Mouse (Mus musculus): ENCODE data around the gene Gpx3. TPM values are rescaled to one million over a fixed set of nuclear protein-coding genes. Genes with fewer than 3 reads are reported as not detected.
A peak's percentile ranks its signal among the peaks of the same experiment; 100 is the strongest.

Gene Gpx3
- polyA plus RNA-seq, 1 experiment from 2014 or later = 1,215 TPM

DNA sequence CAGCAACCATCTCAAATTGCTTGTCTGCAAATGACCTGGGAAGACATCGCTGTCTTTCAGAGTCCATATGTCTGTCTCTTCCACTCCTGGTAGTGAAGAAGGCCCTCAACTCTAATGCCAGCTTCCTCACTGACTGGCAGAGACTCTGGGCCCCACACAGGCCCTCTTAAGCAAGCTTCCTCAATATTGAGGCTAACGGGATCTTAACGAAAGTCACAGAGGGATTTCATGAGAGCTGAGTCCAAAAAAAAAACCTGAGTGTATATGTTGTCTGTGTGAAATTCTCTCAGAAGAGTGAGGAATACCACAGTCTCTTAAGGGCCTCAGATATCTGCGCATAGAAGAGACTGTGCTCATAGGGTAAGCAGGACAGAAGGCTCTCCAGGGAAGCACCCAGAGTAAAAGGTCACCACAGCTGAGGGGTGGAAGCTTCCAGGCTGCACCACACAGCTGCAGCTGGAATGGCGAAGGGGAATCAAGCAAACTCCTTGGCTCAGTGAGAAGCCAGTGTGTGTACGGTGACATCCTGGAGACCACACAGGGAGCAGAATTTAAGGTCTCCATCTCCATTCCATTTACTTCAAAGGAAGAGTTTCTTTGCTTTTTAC lies 18.8 kb downstream of the Gpx3 start:
- no peaks in the 10 kb centered on the region for H3K27me3 ChIP-seq
- ChIA-PET CTCF (interaction anchor here (0.9 to 1.5 kb wide), 3 partner anchors 10 to 63 kb away, joined by 3 to 4 read pairs (median 3); partner anchors contain the start of gene Gpx3), POLR2A (interaction anchor here (0.6 to 1.3 kb wide), 3 partner anchors 18 to 106 kb away, joined by 3 read pairs; no protein-coding TSS in a partner anchor)
- ATAC-seq (no peak), DNase-seq (ENCODE audit: low read depth, low spot score) (no peak)
- TF ChIP-seq CTCF (IDR thresholded peaks at IDR 0.05) = no peak
- in situ Hi-C loops (cut with MboI; ENCODE audit: low pct_unique_long_range_greater_than_20kb) = loop anchor here (5.0 kb wide), 1 partner anchor 34 kb away; no protein-coding TSS in a partner anchor

DNA sequence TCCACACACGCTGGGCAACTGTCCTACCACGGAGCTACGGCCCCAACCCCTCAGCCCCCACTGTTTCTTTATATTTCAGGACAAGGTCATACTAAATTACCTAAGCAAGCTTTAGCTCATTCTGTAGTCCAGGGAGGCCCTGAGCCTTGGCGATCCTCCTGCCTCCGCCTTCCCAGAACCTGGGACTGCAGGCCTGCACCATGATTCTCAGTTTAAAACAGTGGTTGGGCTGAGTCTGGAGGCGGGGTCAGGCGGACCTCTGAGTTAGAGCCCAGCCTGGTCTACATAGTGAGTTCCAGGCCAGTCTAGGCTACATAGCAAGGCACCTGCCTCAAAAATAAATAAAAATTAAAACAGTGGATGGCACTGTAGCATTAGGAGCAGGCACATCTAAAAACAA lies 19.5 kb downstream of the Gpx3 start:
- no peak for TF ChIP-seq CTCF (IDR thresholded peaks at IDR 0.05)
- in situ Hi-C loops (cut with MboI; ENCODE audit: low pct_unique_long_range_greater_than_20kb) = loop anchor here (5.0 kb wide), 1 partner anchor 34 kb away; no protein-coding TSS in a partner anchor
- ATAC-seq (peak; percentile 27), DNase-seq (ENCODE audit: low read depth, low spot score) (no peak)
- ChIA-PET CTCF (interaction anchor here (0.8 to 1.0 kb wide), 3 partner anchors 9 to 38 kb away, joined by 3 read pairs; no protein-coding TSS in a partner anchor), POLR2A (interaction anchor here (1.3 kb wide), 1 partner anchor 19 kb away, joined by 3 read pairs; no protein-coding TSS in a partner anchor)
- H3K27me3 ChIP-seq = no peaks in the 10 kb centered on the region

DNA sequence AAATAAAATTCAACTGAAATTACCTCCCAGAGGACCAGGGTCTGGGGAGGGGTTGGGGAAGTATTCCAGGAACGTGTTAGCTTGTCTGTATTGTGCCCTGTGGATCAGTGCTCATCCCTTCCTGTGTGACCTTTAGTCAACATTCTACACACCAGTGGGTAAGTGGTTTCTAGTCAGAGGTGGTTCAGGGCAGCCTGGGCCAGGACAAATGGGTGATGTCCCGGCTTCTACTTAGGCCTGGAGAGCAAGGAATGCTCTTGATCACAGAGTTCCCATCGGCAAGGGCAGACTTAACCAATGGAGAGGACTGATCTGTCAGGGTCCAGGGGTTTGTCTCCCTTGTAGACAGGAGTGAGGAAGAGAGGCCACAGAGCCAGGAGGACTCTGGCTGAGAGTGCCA lies 20.2 kb downstream of the Gpx3 start:
- no peak for TF ChIP-seq CTCF (IDR thresholded peaks at IDR 0.05)
- in situ Hi-C loops (cut with MboI; ENCODE audit: low pct_unique_long_range_greater_than_20kb) = loop anchor here (5.0 kb wide), 1 partner anchor 35 kb away; no protein-coding TSS in a partner anchor
- ATAC-seq (no peak), DNase-seq (ENCODE audit: low read depth, low spot score) (no peak)
- ChIA-PET POLR2A (interaction anchor here (1.3 kb wide), 1 partner anchor 19 kb away, joined by 3 read pairs; no protein-coding TSS in a partner anchor), CTCF (interaction anchor here (0.8 to 1.3 kb wide), 4 partner anchors 9 to 39 kb away, joined by 3 read pairs; no protein-coding TSS in a partner anchor)
- H3K27me3 ChIP-seq = no peaks in the 10 kb centered on the region

DNA sequence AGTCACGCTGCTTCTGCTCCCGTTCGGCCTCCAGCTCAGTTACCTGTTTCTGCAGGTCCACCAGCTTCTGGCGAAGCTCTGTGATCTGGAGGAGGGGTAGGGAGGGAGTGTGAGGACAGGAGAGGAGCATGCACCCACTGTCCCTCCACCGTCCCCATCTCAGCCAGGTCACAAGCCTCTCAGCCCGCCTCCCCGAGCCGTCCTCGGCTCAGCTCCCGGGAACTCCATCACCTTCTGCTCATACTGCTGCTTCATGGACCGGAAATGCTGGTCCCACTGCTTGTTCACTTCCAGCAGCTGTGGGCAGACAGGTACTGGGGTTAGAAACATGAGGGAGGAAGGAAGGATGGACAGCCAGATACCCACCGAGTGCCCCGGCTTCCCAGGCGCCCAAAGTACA lies 21.9 kb downstream of the Gpx3 start:
- H3K27me3 ChIP-seq = no peaks in the 10 kb centered on the region
- no peak for DNase-seq (ENCODE audit: low read depth, low spot score)
- in situ Hi-C loops (cut with MboI; ENCODE audit: low pct_unique_long_range_greater_than_20kb) = loop anchor here (5.0 kb wide), 1 partner anchor 37 kb away; no protein-coding TSS in a partner anchor
- no peak for TF ChIP-seq CTCF (IDR thresholded peaks at IDR 0.05)
- no peak for ATAC-seq
- CTCF ChIA-PET = interaction anchor here (0.9 to 1.3 kb wide), 4 partner anchors 17 to 44 kb away, joined by 3 to 4 read pairs (median 3); no protein-coding TSS in a partner anchor
- POLR2A ChIA-PET = interaction anchor here (0.6 to 1.2 kb wide), 3 partner anchors 13 to 38 kb away, joined by 3 to 4 read pairs (median 3); no protein-coding TSS in a partner anchor

DNA sequence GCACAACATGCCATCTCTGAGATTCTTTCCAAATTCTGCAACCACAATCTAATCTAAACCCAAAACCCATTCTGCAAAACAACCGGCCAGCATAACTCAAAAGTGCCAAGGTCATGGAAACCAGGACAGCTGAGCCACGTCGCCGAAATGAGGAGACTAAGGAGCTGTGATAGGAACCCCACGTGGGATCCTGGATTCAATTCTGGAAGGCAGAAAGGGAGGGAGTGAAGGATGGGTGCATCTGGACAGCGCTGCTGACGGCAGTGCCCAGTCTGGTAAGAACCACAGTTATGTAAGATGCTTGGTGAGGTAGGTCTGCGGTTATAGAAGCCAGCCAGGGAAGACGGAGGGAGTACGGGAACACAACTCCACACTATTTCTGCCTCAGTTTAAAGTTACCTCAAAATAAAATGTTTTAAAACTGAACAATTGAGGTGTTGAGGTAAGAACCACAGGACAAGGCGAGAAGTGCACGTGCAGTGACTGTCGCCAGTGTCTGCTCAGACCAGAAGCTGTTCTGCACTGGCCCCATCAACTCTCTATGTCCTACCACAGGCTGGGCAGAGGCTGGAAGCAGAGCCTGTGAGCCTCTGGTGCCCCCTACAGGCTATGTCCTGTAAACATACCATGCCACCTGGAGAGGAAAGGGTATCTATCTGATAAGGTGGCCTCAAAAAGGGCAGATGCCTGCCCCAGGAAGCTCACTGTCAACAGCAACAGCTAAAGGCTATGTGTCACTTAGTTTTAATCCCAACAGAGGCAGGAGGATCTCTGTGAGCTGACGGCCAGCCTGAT lies 25.3 kb downstream of the Gpx3 start:
- no peaks in the 10 kb centered on the region for H3K27me3 ChIP-seq
- TF ChIP-seq CTCF (IDR thresholded peaks at IDR 0.05) = peak; percentile 94
- DNase-seq (ENCODE audit: low read depth, low spot score) (no peak), ATAC-seq (peak; percentile 62)
- ChIA-PET CTCF (interaction anchor here (1.0 to 5.6 kb wide), 13 partner anchors 8 to 68 kb away, joined by 3 to 91 read pairs (median 4); no protein-coding TSS in a partner anchor), POLR2A (interaction anchor here (0.5 to 1.3 kb wide), 8 partner anchors 9 to 61 kb away, joined by 3 to 5 read pairs (median 4); no protein-coding TSS in a partner anchor)
- in situ Hi-C loops (cut with MboI; ENCODE audit: low pct_unique_long_range_greater_than_20kb) = no loop called here

DNA sequence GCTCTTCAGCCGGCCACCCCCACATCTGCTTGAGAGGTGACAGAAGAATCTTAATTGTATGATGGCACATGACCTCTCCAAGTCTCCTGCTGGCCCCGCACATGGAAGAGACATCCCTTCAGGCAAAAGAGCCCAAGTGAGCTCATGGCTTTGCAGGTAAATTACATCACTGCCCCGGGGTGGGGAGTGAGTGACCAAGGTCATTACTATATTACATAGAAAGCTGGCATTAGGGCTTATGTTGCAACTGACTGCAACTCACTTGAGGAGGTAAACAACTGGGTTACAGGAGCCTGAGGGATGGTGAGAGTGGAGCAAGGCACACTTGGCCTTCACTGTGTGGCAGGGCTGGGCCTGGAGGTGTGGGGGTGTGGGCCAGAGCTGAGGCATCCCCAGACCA lies 26.0 kb downstream of the Gpx3 start:
- in situ Hi-C loops (cut with MboI; ENCODE audit: low pct_unique_long_range_greater_than_20kb) = no loop called here
- no peak for TF ChIP-seq CTCF (IDR thresholded peaks at IDR 0.05)
- no peak for DNase-seq (ENCODE audit: low read depth, low spot score)
- POLR2A ChIA-PET = interaction anchor here (0.5 to 1.3 kb wide), 8 partner anchors 9 to 61 kb away, joined by 3 to 5 read pairs (median 3); no protein-coding TSS in a partner anchor
- no peaks in the 10 kb centered on the region for H3K27me3 ChIP-seq
- CTCF ChIA-PET = interaction anchor here (1.0 to 5.6 kb wide), 13 partner anchors 9 to 69 kb away, joined by 3 to 91 read pairs (median 4); no protein-coding TSS in a partner anchor
- ATAC-seq = no peak

DNA sequence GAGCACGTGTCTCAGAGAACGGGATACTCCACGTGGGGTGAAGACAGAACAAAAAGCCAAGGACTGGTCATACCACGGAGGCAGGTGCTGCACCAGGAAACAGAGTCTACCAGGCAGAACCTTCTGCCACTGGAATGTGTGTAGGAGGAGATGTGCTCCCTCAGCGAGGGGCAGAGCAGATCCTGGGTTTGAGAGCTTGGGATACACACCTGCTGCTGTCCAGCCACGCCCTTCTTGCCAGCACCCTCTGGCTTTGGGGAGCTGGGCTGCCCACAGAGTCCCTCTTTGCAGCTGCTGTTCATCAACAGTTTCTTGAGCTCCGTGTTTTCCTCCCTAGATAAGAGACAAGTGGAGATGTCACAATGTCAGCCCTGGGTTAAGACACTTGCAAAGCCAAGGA lies 26.6 kb downstream of the Gpx3 start:
- ATAC-seq (no peak), DNase-seq (ENCODE audit: low read depth, low spot score) (no peak)
- POLR2A ChIA-PET = interaction anchor here (0.8 to 1.2 kb wide), 3 partner anchors 44 to 56 kb away, joined by 3 to 4 read pairs (median 3); no protein-coding TSS in a partner anchor
- CTCF ChIA-PET = interaction anchor here (0.8 to 5.6 kb wide), 13 partner anchors 9 to 110 kb away, joined by 3 to 91 read pairs (median 5); no protein-coding TSS in a partner anchor
- in situ Hi-C loops (cut with MboI; ENCODE audit: low pct_unique_long_range_greater_than_20kb) = no loop called here
- H3K27me3 ChIP-seq = no peaks in the 10 kb centered on the region
- no peak for TF ChIP-seq CTCF (IDR thresholded peaks at IDR 0.05)

DNA sequence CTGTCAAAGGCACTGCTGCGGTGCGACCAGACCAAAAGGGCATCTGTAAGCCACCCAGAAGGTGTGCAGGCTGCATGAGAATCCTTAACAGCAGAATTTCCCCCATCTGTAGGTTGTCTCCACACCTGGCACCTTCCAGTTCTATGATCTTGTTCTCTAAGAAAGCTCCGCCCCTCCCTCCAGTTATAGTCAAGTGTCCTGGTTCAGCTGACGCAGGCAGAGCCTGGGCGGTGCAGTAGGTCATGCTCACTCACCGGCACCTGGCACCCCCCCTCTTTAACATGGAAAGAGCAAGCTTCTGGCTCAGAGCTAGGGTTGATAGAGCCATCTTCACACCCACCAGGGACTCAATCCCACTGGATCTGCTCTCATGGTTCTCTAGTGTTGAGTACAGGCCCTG lies 27.0 kb downstream of the Gpx3 start:
- ATAC-seq (no peak), DNase-seq (ENCODE audit: low read depth, low spot score) (no peak)
- CTCF ChIA-PET = interaction anchor here (0.8 to 5.6 kb wide), 8 partner anchors 33 to 110 kb away, joined by 3 to 91 read pairs (median 4); no protein-coding TSS in a partner anchor
- H3K27me3 ChIP-seq = no peaks in the 10 kb centered on the region
- in situ Hi-C loops (cut with MboI; ENCODE audit: low pct_unique_long_range_greater_than_20kb) = no loop called here
- no peak for TF ChIP-seq CTCF (IDR thresholded peaks at IDR 0.05)
- POLR2A ChIA-PET = interaction anchor here (0.8 to 1.2 kb wide), 2 partner anchors 44 to 49 kb away, joined by 3 read pairs; no protein-coding TSS in a partner anchor

DNA sequence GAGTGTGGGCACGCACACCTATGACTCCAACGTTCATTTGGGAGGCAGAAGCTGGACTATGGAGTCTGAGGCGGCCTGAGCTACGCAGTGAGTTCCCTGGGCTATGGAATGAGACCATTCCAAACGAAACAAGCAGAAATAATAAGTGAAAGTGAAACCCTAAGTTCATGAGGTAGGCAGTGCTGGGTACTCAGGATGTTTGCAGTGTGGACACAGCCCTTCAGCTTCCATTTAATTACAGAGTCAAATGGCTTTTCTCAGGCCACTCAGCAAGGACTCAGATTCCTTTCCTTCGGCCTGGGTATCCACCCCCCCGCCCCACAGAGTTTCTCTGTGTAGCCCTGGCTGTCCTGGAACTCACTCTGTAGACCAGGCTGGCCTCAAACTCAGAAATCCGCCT lies 27.5 kb downstream of the Gpx3 start:
- DNase-seq (ENCODE audit: low read depth, low spot score) (no peak), ATAC-seq (no peak)
- no peak for TF ChIP-seq CTCF (IDR thresholded peaks at IDR 0.05)
- H3K27me3 ChIP-seq = no peaks in the 10 kb centered on the region
- POLR2A ChIA-PET = interaction anchor here (1.2 to 1.4 kb wide), 3 partner anchors 23 to 50 kb away, joined by 3 to 5 read pairs (median 3); no protein-coding TSS in a partner anchor
- CTCF ChIA-PET = interaction anchor here (0.9 to 5.6 kb wide), 7 partner anchors 23 to 57 kb away, joined by 3 to 91 read pairs (median 5); no protein-coding TSS in a partner anchor
- in situ Hi-C loops (cut with MboI; ENCODE audit: low pct_unique_long_range_greater_than_20kb) = loop anchor here (5.0 kb wide), 3 partner anchors 53 to 228 kb away; no protein-coding TSS in a partner anchor
